Mouse (Mus musculus) left cerebral cortex, postnatal 14 days (tissue): ENCODE data around the gene Msx1. TPM values are rescaled to one million over a fixed set of nuclear protein-coding genes. Genes with fewer than 3 reads are reported as not detected.
A peak's percentile ranks its signal among the peaks of the same experiment; 100 is the strongest.

Experiments
- DNase-seq, 2 experiments: peaks; one replicate each; pipeline ENCODE4 v3.0.0; 2021 to 2022; ENCODE audit warnings: low spot score in 2 of 2, mixed read lengths in 1 of 2
- intact Hi-C: fragments of 180-260 bp; cut with DNase I; formaldehyde crosslinking; loops from one replicate; pipeline ENCODE4 v1.15.1; 2025
- total RNA-seq, 2 experiments: library from RNA; stranded (reverse); gene quantifications; 2 replicates each; pipeline ENCODE4 v1.2.3; 2021

Msx1 gene
- total RNA-seq, 2 experiments from 2014 or later: 3.1 to 4.1 TPM

DNA sequence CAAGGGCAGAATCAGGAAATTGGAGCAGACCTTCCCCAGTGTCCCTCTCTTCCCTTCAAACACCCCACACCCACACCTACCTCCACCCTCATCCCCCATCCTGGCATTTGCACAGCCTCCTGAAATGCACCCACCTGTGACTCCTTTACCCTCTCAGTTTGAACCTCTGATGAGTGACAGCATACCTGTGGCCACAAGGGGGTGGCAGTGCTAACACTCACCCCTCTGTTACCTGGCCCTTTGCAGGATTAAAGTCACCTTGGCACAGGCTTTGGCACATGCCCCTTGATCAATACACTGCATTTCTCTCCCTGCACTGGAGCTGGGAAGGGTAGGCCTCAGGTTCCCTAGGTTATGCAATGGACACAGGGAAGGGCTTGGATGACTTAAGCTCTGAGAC is 10.2 kb downstream of the Msx1 start:
- intact Hi-C loops: no loop called here
- DNase-seq: no peak

DNA sequence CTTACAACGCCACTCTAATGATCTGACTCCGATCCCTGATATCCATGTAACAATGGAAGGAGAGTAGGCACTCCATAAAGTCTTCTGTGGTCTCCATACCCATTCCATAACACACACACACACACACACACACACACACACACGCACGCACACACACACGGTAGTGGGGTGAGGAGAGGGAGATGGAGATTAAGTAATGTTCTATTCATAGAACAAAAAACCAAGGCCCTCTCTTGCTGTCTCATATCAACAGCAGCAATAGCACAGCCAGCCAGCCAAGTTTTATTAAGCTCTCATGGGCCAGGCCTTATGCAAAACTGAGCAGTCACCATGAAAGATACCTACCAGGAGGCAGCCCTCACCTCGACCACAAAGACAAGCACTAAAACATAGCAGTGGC is 19.1 kb downstream of the Msx1 start:
- no peak for DNase-seq
- intact Hi-C loops: no loop called here

DNA sequence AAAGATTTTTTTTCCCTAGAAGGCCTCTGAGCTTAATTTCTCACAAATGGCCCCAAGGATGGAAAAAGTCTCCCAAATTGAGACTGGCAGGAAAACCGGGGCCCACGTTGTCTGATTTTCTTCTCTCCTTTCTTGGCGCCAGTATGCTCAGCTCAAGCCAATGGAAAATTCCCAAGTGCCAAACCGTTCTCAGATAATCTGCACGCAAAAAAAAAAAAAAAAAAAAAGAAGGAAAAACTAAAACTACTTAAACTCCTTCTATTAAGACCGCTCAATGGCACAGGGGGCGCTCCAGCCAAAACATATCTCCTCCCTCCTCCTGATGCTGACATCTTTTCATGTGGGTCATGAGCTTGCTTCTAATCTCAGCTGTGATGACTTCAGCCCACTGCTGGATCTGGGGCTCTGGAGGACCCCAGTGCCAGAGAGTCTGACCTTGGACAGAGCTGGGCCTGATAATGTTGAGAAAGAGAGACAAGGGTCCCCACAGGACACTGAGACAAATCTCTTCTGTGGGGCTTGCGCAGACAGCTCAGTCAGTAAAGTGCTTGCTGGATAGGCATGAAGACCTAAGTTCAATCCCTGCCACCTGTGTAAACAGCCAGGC is 19.8 kb downstream of the Msx1 start:
- intact Hi-C loops: no loop called here
- no peak for DNase-seq

DNA sequence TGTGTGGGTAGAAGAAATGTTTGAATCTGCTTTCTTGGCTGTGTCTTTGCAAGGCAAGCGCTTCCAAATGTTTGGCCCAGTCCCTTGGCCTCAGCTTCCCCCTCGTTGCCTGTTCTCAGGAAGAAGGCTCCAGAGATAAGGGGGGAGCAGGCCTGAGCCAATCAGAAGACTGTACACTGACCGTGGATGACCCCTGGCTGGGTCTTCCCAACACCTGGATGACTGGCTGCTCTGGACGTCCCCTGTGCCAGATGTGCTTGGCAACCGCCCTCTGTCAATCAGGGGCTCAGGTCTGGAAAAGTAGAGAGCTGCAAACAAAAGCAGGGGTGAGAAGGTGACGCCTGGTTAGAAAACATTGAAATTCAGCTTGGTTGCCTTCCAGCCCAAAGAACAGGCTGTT is 27.1 kb downstream of the Msx1 start:
- DNase-seq: no peak

DNA sequence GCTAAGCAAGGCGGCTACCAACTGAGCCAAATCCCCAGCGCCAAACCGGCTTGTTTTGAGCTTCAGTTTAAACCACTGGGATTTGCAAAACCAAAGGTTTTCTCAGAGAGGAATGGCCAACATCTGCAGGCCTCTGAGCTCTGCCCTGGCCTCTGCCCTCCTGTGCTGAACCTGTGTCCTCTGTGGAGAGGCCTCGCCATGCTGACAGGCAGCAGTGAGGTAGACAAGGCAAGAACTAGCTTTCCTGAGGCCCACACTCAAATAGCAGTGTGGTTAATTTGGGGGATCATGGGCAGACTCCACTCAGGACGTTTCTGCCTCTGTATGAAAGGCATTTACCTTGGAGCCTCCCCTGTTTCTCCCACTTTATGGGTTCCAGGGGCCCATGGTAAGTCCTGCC is 27.6 kb downstream of the Msx1 start:
- intact Hi-C loops: no loop called here
- DNase-seq: no peak

More for the DNA sequence above, 27.1 kb downstream of the Msx1 start:
- intact Hi-C loops: no loop called here

DNA sequence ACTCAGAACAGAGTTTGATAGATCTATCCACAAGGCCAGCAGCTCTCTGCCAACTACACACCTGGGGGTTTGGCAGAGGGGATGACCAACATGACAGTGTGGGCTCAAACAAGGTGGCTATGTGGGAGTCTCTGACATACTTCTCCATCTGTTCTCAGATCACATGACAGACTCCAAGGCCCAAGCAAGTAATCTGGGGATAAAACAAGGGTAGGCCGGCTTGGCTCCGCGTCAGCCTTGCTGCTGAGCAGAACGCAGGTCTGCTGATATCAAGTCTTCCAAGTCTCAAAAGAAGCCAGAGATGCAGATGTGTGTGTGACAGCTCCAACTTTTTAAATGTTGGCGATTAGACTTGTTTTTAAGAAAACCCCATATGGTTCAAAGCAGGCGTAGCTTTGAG is 28.7 kb downstream of the Msx1 start:
- intact Hi-C loops: no loop called here

DNA sequence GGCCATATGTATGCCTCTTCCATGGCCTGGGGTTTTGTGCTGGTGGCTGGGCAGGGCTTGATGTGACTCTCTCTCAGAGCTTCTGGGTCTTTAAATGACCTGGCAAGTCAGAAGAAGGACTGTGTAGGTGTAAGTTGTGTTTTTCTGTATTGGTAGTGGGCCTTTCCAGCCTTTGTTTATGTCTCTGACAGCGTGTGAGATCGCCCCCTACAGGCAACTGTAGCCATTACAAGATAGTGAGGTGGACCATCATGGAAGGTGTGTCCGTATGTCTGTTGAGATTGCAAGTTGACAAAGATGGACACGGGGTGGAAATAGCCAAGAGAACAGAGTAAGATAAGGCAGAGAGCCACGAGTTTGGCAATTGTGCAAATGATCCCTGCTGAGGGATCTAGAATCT is 32.2 kb downstream of the Msx1 start:
- intact Hi-C loops: no loop called here
- DNase-seq: no peak

More for the DNA sequence above, 28.7 kb downstream of the Msx1 start:
- DNase-seq: no peak

DNA sequence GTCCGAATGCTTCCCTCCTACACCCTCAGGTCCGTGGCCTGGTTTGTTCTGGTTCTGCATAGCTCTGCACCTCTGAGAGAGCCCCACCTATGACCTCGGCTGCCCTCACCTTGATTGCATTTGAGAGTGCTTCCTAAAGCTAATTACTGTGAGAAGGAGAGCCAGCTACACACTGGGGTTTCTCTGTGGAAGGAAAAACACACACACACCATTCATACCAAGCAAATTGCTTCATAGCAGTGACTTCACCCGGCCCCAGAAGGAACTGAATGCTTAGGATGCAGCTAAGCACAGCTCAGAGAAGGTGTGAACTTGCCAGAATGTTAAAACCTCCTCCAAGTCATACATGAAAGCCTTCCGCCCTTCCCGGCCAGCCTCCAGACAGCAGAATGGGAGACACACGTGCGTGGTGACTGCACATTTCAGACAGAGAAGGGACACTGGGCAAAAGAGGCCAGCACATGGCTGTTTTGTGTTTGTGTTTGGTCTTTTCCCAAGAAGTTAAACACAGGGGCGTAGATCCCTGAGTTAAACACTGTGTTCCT is 39.5 kb downstream of the Msx1 start:
- intact Hi-C loops: no loop called here
- peak in 1 of 2 experiments; percentile 28 for DNase-seq

DNA sequence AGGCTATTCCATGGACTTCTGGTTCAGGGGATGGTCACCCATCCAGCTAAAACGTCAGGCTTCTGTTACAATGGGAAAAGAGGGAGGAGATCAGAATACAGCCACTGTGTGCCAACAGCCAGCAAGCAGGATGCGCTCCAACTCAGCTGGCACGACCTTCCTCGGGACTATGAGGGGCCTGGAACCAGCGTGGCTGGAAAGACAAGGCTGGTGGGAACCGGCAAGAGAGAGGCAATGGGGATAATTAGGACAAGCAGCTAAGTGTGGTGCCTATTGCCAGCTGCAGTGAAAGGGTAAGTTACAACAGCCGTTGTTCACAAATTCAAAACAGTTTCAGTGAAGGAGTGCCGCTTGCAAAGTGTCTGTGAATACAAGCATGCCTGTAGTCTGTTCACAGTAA is 41.1 kb downstream of the Msx1 start:
- intact Hi-C loops: no loop called here
- DNase-seq: peak in 1 of 2 experiments; percentile 53

DNA sequence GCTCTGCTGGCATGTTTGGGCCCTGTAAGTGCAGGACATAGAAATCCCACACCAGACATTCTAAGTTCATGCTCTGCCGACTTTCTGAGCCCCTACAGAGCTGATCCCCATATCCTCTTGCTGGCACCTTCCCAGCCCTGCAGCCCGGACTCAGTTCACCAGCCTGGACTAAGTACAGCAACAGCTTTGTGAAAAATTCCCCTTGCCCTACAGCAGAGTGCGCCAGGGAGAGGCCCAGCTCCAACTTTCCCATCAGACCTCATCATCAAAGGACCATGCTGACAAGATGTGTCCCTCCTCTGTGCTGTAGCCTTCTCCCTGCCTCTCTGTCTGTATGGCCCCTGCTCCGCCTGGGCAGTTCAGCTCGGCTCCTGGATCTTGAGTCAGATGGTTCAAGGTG is 48.7 kb downstream of the Msx1 start:
- intact Hi-C loops: no loop called here
- DNase-seq: no peak

DNA sequence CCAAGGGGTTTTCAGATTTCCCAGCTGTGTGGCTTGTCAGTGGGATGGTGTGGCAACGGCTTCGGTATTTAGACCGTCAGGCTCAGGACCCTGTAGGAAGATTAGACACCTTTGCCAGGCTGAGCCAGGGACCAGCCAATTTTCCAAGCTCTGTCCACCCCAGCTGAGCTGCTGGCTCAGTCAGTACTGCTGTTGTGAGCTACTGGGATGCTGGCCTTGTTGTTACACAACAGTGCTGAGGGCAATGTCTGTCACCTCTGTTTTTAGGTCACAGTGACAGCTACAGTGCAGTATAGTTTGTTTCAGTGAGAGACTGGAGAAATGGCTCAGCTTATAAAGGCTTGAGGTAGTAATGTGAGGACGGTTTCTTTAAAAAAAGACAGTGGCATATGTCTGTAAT is 50.4 kb downstream of the Msx1 start:
- intact Hi-C loops: no loop called here
- DNase-seq: no peak

DNA sequence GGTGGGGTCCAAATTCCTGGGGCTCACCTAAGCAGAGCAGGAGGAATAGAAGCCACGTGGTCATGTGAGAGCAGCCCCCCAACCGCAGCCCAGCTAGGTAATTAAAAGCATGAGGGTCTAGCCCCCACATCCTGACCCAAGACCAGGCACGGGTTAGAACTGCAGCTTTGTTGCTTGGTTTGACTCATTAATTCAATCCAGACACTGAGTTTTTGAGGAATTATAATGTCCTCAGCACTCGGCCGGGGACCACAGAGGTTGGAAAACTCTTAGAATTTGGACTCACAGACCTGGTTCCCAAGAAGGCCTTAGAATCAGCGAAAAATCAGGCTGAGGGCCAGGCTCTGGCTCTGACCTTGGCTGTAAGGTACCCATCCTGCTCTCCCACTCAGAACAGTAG is 53.5 kb downstream of the Msx1 start:
- intact Hi-C loops: no loop called here
- no peak for DNase-seq

Other genes starting within 250 kb of the Msx1 start
- gene Stk32b, start 107.4 kb downstream of the Msx1 start, total RNA-seq: 1 to 10 TPM; 2.5 to 3.7 TPM
- under 1 TPM in 1 of 2 experiments, not detected in 1; 0.37 TPM for gene Cytl1, start 89.1 kb downstream of the Msx1 start, total RNA-seq
- 10 to 100 TPM; 38.7 to 39.9 TPM for gene Stx18, start 214.2 kb upstream of the Msx1 start, total RNA-seq